Mouse (Mus musculus): Measurements from ENCODE around the gene Castor1. TPM values are rescaled to one million over a fixed set of nuclear protein-coding genes. Genes with fewer than 3 reads are reported as not detected.

Castor1 gene
- 1.9 TPM for polyA plus RNA-seq (2015; fragmentation: Illumina TruSeq; extraction: RNeasy Lipid Tissue Mini Kit (QIAGEN cat#74804); ENCODE audit: insufficient read depth, low read depth, low replicate concordance)

DNA sequence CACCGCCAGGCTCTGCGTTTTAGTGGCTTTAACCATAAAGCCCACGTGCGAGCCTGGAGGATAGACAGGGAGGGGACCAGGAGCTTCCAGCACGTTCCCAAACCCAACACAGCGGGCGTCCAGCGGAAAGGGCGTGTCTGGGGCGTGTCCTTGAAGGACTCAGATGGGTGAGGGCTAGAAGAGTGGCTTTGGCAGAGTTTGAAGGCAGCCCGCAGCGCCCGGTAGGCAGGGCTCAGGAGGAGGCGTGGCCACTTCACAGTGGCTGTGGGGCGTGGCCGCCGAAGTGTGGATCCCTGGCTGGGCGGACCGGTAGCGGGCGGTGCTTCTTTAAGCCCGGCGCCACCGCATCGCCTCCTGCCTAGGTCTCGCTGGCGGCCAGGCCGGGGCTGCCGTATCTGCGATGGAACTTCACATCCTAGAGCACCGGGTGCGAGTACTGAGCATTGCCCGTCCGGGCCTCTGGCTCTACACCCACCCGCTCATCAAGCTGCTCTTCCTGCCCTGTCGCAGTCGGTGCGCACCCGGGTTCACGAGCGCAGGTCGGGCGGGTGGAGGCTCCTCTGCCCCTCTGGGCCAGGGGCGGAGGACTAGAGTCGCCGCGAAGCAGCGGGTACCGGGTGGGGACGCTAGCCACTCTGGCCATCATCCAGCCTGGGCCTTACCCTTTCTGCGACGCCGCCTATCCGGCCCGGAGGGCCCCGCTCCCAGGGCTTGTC is at the start of gene Castor1:
Castor1 (plus strand) TSS at position 312 of the 716 bp plus-strand sequence.

DNA sequence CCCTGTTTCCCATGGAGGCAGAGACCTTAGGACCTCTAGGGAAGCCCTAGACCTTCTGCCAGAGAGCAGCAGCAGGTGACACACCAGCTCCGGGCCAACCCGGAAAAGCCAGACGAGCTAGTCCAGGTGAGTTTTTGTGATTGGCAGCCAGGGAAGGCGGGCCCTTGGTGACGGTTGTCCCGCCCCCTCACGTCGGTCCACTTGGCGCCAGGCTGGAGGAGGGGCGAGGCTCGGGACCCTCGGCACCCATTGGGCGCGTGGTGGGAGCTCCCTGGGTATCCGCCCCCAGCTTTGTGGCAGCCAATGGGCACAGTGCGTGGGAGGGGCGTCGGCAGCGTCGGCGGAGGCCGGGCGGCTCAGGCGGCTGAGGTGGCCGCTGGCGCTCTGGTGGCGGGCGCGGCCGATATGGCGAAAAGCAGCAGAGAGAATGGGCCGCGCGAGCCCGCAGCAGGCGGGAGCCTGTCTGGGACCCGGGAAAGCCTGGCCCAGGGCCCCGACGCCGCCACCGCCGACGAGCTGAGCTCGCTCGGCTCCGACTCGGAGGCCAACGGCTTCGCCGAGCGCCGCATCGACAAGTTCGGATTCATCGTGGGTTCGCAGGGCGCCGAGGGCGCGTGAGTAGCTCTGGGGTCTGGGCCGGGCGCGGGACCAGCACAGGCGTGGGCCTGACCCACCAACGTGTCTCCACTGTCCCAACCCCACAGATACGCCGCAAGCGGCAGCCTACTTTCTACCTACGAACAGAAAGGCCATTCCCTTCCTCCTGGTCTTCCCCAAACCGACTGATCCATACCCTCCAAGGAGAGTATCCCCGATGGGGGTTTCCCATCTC is 31.3 kb upstream of the Castor1 start, which contains the start of gene Tbc1d10a:
Tbc1d10a (plus strand) TSS at position 304 of the 832 bp plus-strand sequence.

DNA sequence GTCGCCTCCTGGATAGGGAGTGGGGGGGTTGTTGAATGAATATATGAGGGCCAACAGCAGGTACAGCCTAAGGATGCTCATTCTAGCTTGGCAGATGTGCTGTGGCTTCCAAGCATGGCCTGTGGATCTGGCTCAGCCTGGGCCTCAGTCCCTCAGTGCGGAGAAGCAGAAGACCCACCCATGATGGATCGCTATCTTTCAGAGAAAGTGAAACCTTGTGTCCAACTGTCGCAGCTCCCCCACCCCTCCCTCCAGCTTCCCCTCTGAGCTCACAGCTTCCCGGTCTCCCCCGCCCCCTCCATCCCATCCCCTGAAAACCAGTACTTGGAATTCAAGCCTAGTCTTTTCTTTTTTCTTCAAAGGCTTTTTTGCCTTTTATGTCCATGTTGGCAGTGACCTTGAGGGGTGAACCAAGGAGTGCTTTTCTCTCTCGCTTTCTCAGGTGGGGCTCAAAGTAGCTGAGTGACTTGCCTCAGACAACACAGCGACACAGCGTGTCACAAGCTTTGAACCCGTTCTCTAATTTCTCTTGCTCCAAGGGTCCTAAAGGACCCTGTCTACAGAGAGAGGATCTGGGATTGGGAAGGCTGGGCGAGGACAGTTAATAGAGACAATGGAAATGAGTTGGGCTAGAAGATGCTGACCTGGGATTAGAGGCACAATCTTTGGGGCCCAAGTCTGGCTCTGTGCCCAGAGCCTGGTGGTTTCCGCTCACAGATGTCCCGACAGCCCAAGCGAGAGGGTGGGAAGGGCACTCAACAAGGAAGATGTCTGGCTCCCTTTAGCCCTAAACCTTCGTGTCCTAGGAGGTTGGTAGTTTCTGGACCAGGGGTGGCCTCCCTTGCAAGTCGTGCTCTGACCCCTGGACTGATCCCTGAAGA is 17.9 kb downstream of the Castor1 start, which contains the start of gene Osm:
Osm (plus strand) TSS at position 756 of the 881 bp plus-strand sequence.

DNA sequence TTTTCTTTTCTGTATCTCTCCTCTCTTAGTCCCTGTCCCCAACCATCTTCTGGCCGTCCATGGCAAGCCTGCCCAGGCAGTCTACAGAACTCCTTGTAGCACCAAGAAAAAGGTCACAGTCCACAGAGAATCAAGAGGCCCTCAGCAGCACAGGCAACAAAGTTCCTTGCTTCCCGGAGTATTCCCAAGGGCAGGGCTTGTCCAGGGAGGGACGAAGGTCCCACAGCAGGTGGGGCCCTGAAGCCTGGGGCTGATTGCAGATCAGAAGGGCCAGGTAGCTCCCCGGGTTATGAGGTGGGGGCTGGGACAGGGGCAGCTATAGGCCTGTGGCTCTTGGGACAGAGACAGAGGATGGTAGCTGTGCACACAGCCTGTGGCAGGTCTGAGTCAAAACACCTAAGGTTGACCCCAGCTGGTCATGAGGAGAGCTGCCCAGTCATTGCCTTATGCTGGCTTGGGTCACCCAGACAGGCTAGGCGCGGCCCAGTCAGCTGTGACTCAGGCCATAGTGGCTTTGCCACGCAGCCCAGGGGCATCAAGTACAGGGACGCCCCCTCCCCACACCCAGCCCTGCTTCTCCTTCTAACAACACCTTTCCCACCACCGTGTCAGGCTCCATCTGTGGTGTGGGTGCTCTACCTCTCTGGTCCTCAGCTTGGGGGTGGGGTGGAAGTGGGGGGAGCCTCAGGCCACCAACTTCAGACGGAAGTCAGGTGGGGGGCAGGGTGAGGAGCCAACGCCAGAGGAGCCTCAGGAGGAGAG is 39.0 kb downstream of the Castor1 start, which contains the start of gene Lif:
Lif (plus strand) TSS at position 712 of the 762 bp plus-strand sequence.

Other genes with a start within 250 kb of the Castor1 start
- not detected for gene 4930556J24Rik, start 241.4 kb upstream of the Castor1 start, polyA plus RNA-seq (2015; fragmentation: Illumina TruSeq; extraction: RNeasy Lipid Tissue Mini Kit (QIAGEN cat#74804); ENCODE audit: insufficient read depth, low read depth, low replicate concordance)
- 2.3 TPM for gene Gal3st1, start 234.6 kb upstream of the Castor1 start, polyA plus RNA-seq (2015; fragmentation: Illumina TruSeq; extraction: RNeasy Lipid Tissue Mini Kit (QIAGEN cat#74804); ENCODE audit: insufficient read depth, low read depth, low replicate concordance)
- 2.7 TPM for gene Sec14l4, start 186.8 kb upstream of the Castor1 start, polyA plus RNA-seq (2015; fragmentation: Illumina TruSeq; extraction: RNeasy Lipid Tissue Mini Kit (QIAGEN cat#74804); ENCODE audit: insufficient read depth, low read depth, low replicate concordance)
- not detected for gene Sec14l3, start 153.4 kb upstream of the Castor1 start, polyA plus RNA-seq (2015; fragmentation: Illumina TruSeq; extraction: RNeasy Lipid Tissue Mini Kit (QIAGEN cat#74804); ENCODE audit: insufficient read depth, low read depth, low replicate concordance)
- gene Mtfp1, start 122.8 kb upstream of the Castor1 start, polyA plus RNA-seq (2015; fragmentation: Illumina TruSeq; extraction: RNeasy Lipid Tissue Mini Kit (QIAGEN cat#74804); ENCODE audit: insufficient read depth, low read depth, low replicate concordance), result 2.8 TPM
- gene Sec14l2, start 94.8 kb upstream of the Castor1 start, polyA plus RNA-seq (2015; fragmentation: Illumina TruSeq; extraction: RNeasy Lipid Tissue Mini Kit (QIAGEN cat#74804); ENCODE audit: insufficient read depth, low read depth, low replicate concordance), result 0.92 TPM
- gene Rnf215, start 83.0 kb upstream of the Castor1 start, polyA plus RNA-seq (2015; fragmentation: Illumina TruSeq; extraction: RNeasy Lipid Tissue Mini Kit (QIAGEN cat#74804); ENCODE audit: insufficient read depth, low read depth, low replicate concordance), result 11.9 TPM
- gene Ccdc157, start 57.9 kb upstream of the Castor1 start, polyA plus RNA-seq (2015; fragmentation: Illumina TruSeq; extraction: RNeasy Lipid Tissue Mini Kit (QIAGEN cat#74804); ENCODE audit: insufficient read depth, low read depth, low replicate concordance), result 5.4 TPM
- gene Sf3a1, start 57.9 kb upstream of the Castor1 start, polyA plus RNA-seq (2015; fragmentation: Illumina TruSeq; extraction: RNeasy Lipid Tissue Mini Kit (QIAGEN cat#74804); ENCODE audit: insufficient read depth, low read depth, low replicate concordance), result 7.4 TPM
- gene Tbc1d10a, start 31.4 kb upstream of the Castor1 start, polyA plus RNA-seq (2015; fragmentation: Illumina TruSeq; extraction: RNeasy Lipid Tissue Mini Kit (QIAGEN cat#74804); ENCODE audit: insufficient read depth, low read depth, low replicate concordance), result 12.5 TPM
- gene Osm, start 18.2 kb downstream of the Castor1 start, polyA plus RNA-seq (2015; fragmentation: Illumina TruSeq; extraction: RNeasy Lipid Tissue Mini Kit (QIAGEN cat#74804); ENCODE audit: insufficient read depth, low read depth, low replicate concordance), result not detected
- 0.41 TPM for gene Lif, start 39.3 kb downstream of the Castor1 start, polyA plus RNA-seq (2015; fragmentation: Illumina TruSeq; extraction: RNeasy Lipid Tissue Mini Kit (QIAGEN cat#74804); ENCODE audit: insufficient read depth, low read depth, low replicate concordance)
- not detected for gene Hormad2, start 222.9 kb downstream of the Castor1 start, polyA plus RNA-seq (2015; fragmentation: Illumina TruSeq; extraction: RNeasy Lipid Tissue Mini Kit (QIAGEN cat#74804); ENCODE audit: insufficient read depth, low read depth, low replicate concordance)

Measured in pancreas, adult 10 weeks (tissue).